Mouse (Mus musculus) kidney, postnatal 4 days (tissue): ENCODE results near the gene Dgkb.

Experiments used
- DNase-seq, 2 experiments: peaks; one replicate each; pipeline ENCODE4 v3.0.0; 2021; ENCODE audit warnings: mixed read lengths in 2 of 2

Gene Dgkb

GRCm38 (mm10) chr12:38386991-38387390, 569.5 kb downstream of the Dgkb start:
- DNase-seq = no peak

DNA sequence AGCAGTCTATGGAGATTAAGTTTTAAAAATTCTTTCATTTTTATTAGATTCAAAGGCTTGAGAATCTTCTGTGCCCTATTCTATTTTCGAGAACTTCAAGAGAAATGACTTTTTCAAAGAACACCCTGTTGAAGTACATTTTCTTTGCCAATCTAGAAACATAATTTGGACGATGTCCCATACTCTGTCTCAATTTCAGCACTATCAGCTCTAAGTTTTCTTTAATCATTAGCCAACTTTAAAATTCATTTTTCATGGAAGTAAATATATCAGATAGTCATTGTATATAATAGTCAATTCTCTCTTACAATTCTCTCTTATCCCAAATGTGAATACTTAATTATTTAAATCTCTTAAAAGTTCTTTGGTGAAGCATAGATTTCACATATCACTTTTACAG, 570.1 kb downstream of the Dgkb start:
- DNase-seq = no peak

DNA sequence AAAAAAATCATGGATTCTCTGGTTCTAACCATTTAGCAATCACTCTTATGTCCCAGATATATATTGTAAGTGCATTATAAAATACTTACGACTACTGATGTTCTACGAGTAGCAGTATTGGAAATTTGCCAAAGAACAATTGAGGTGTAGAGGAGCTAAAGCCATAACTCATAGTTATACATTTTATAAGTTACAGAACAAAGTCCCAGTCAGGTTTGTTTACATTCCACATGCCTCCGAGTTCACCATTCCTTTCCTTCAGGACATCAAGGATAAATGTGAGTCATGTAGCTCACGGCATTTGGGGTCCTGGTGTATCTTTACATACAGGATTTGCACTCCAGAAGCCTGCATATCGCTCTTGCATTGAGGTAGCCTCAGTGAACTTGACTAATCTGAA, 570.7 kb downstream of the Dgkb start:
- no peak for DNase-seq

- no peak for DNase-seq
These were observed 580.3 kb downstream of the Dgkb start for GRCm38 (mm10) chr12:38397754-38398312.

GRCm38 (mm10) chr12:38400089-38400488, 582.6 kb downstream of the Dgkb start:
- no peak for DNase-seq

DNA sequence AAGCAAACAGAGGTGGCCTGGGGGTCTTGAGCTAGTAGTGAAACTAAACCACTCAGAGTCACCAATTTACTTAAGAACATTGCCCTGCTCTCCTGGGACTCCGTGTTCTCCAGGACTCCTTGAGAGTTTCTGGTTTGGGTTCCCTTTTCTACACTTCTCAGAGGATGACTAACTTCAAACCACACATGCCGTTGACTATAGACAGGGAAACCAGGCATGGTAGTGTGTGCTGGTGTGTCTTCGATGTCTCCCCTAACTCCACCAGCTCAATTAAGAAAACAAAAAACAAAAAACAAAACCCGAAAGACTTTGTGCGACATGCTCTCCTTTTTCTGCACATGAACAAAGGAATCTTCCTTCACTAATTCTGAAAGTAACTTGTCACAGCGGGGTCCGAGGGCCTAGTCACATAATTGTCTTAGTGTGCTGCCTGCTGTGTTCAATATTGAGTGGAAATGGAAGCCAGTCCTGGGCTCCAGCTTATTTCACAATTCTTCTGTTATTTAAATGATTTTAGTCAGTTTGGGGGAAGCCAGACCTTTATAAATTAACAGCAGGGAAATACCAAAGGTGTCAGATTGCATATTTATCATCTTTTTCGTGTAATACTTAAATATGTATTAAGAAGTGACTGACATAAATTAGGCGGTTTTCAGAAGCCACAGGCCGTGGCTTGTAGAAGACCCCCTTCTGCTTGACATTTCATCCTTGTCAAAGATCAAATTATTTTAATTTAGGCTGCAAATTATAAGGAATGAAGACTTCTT, 618.0 kb downstream of the Dgkb start:
- DNase-seq = no peak

GRCm38 (mm10) chr12:38436131-38436436, 618.6 kb downstream of the Dgkb start:
- no peak for DNase-seq

- DNase-seq = no peak
These were observed 633.0 kb downstream of the Dgkb start for GRCm38 (mm10) chr12:38450323-38451087.

- DNase-seq = no peak
These were observed 634.2 kb downstream of the Dgkb start for GRCm38 (mm10) chr12:38451677-38452076.

DNA sequence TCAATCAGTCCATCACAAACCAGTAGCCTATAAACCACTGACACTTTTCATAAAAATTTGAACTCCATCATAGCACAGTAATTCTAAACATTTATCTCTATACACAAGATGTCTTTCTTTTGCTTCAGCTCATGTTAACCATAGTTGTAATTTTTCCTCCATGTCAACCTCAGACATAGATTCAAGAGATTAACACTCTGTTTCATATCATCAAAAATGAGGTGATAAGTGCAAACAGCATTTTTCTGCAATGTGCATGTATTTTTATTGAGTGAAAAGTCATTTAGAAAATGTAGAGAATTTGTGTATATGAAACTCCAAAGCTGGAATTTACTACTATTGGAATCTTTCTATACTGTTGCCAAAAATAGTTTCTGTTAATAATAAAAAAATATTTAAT, 650.7 kb downstream of the Dgkb start:
- DNase-seq = no peak

GRCm38 (mm10) chr12:38468605-38469004, 651.1 kb downstream of the Dgkb start:
- no peak for DNase-seq

DNA sequence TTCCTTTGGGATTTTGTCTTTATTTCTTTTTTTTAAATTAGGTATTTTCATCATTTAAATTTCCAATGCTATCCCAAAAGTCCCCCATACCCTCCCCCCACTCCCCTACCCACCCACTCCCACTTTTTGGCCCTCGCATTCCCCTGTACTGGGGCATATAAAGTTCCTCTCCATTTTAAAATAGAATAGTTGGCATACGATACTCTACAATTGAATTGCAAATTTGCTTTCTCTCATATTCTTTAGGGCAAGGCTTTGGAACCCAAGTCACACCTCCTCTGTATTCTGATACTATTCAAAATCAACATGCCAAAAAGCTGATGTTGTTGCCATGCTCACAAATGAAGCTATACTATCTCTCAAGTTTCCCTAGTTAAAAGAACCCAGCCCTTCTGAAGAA, 679.7 kb downstream of the Dgkb start:
- DNase-seq = no peak

- no peak for DNase-seq
These were observed 683.4 kb downstream of the Dgkb start for GRCm38 (mm10) chr12:38500931-38501330.

DNA sequence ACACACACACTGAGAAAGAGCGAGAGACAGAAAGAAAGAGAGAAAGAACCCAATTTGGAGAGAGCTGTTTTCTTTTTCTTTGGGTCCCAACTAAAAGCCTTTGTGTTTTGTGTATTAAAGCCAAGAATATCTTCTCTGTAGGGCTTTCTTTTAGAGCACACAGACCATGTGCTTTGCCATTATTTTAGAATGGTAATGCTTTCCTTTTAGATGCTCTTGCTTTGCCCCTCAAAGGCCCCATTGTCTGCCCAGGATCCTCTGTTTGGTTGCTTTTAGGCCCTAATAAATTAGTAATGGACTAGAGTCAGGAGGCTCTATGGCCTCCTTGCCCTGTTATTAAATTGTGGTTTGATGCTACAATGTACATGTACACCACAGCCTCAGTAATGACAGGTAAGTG, 690.7 kb downstream of the Dgkb start:
- DNase-seq = no peak

DNA sequence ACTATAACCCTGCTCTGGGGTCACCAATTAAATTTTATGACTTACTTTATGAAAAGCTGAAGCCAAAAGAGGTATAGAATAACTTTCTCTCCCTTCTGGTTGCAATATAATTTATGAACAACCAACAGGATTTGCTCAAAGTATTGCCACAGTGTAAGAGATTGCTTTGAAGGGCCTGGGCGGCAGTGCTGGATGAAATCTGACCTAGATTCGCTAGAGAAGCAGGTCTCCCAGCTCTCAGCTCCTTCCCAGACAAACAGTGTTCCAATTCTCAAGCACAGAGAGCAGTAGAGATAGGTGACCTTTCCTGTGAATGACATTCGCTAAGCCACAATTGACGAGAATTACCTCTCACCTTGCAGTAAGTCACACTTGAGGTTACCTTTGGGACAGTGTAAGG, 727.9 kb downstream of the Dgkb start:
- no peak for DNase-seq

DNA sequence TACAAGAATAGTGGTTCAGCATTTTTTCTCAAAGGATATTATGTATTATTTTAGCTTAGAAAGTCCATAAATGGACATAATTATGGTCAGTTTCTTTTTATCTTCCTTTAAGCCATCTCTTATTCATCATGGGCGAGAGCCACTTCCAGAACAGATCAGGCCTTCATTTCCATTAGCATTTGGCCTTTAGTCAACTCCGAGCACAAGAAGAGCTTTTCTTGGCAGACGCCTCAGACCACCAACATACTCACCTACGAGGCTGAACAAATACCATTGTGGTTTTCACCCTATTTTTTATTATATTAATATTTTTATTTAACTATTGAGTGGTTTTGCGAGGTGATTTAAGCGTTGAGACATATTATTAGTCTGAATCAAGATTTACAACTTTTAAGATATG, 759.6 kb downstream of the Dgkb start:
- DNase-seq = no peak

DNA sequence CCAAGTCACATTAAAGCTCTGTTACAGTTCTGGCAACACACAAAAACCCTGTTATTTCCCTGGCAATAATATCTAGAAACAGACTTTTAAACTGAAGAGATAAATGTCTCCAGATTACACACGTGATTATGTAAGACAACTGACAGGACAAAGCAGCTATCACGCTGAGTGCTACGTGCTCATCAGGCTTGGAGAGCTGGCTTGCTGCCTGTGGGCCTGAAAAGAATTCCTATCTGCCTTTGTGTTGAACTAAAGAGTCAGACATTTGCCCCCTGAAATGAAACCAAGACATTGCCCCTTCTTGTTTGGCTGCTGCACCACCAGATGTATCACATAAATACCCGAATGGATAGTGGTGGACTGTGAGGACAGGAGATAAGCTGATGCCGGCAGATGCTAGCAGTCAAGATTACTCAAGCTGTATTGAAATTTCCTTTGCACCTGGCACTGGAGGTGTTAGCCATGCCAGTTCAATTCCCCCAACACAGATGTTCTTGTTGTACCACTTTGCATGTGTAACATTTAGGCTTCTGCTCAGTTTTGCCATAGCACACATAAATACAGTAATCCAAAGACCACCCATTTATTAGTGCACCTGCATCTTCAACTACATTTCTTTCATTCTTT, 761.8 kb downstream of the Dgkb start:
- DNase-seq = no peak

DNA sequence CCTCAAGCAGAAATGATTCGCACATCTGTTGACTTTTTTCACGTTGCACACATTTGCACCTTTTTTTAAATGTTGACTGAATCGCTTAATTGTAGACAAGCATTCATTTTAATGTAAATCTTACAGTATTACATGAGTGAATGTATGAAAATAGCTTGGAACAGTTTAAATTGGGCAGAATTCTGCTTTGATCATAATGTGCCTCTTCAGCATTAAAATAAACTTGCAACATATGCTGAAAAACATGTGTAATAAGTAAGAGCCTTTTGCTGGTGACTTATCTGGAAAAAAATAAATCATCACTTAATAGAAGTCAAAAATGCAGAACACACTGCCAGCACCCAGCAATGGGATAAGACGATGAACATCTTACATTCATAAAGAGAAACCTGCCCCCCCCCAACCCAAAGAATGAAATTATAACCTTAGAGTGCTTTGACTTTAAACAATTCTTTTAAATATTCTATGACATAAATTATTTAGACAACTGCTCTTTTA, 768.9 kb downstream of the Dgkb start:
- DNase-seq = no peak

DNA sequence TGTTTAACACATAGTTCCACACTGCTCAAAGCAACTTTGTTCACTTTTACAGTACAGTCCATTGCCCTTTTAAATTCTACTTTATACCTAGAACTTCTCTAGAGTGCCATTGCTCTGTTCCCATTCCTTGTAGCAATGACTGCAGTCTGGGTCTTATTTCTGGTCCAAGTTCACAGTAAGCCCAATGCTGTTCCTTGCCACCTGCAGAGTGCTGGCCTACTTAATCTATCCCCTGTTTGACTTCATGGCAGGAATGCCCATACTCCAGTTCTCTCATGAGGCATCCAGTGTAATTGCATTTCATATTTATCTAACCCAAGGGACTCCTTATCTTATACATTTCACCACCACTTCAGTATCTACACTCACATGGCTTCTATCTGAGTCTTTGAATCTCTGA, 772.4 kb downstream of the Dgkb start:
- no peak for DNase-seq

DNA sequence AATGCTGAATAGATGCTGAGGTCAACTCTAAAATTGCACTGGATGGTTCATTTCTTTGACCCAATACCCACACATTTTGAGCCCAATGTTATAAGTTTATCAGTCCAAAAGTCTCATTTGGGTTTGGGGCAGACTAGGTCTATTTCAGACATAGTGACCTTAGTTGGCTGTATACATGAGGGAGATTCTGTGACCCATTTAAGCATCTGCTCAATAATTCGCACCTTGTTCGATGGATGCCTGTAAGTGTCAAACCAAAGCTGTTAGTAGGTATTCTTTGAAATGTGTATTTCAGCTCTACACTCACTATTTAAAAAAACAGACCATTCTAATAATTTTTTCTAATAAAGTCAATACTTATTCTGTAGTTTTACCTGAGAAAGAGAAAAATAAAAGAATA, 776.1 kb downstream of the Dgkb start:
- DNase-seq = no peak

- DNase-seq = peak in 1 of 2 experiments; percentile 2
These were observed 776.5 kb downstream of the Dgkb start for GRCm38 (mm10) chr12:38594055-38594454.

DNA sequence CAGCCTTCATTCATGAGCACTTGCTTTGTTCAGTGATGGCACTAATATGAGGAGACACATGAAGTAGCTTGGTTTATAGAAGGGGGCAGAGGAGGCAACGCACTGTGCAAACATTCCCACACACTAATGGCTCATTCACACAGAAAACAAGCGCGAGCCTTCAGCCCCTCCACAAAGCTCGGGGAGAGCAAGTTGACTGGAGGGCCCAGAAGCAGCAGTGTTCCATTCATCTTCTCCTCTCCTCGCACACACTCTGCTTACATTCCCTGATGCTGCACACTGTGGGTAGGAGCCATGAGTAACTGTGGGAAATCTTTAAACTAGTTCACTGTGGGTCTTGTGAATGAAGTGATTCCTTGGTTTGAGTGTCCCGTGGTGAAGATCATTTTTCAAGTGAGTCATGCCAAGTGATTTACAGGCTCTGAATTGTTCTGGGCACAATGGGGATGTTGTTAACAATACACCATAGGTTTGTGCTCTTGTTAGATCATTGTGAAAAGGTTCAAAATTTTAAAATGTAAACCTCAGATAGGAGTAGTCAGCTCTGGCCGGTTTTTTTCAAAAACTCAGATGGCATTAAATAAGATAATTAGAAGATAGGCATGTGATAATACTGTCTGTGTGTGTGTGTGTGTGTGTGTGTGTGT, 779.0 kb downstream of the Dgkb start:
- no peak for DNase-seq

DNA sequence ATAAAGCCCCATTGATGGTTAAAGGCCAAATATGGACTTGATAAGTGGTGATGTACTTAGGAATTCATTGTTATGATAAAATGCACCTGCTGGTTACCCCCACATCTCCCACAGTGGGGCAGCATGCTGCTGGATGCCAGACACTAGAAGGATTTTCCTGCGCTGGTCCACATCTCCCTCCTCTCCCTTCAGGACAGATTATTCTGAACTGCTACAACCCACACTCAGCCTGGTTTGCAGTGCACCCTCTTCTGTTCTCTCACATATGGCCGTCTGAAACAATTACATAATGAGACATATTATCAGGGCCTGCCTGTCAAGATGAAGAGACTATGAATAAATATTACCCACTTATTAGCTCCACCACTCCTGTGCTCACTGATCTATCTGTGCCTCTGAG, 780.6 kb downstream of the Dgkb start:
- DNase-seq = no peak
